In the genomic region with DNA sequence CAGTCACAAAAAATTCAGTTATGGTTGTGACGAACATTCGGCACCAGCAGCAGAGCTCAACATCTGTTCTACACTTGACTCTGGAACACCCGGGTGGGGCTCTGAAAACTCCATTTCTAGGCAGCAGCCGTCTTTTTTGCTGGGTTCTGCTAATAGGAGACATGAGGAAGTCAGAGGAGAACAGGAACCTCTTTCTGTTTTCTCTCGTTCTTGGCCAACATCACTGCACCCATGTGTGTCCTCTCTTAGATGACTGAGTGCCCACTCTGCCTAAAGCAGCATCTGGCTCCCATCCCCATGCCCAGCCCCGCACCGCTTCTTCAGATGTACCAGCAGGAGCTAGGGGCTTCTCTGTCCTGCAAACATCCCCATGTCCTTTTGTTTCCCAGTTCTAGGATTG, we compare ENCODE assay signal across 20 mouse cellular contexts.
"Had no signal": no experiment of that assay in that cellular context is flagged by ENCODE, and none has a peak within 500 bp of the region (broad histone marks: within the 10 kb centered on the region; RNA-seq: fewer than 3 reads in every experiment).

No protein-coding gene starts in this region.

- H3K4me2 ChIP-seq: liver, embryonic 15.5 days; lung, embryonic 15.5 days; midbrain, embryonic 12.5 days; neural tube, embryonic 13.5 days; neural tube, embryonic 15.5 days; stomach, embryonic 15.5 days had no signal

- H3K27ac ChIP-seq: liver, embryonic 15.5 days; lung, embryonic 15.5 days; macrophage; midbrain, embryonic 10.5 days; midbrain, embryonic 12.5 days; neural tube, embryonic 13.5 days; neural tube, embryonic 15.5 days; stomach, embryonic 15.5 days; stomach, postnatal 0 days had no signal

- ATAC-seq: liver, postnatal 0 days; lung, postnatal 0 days had no signal

- H3K36me3 ChIP-seq: liver, embryonic 15.5 days; lung, embryonic 15.5 days; midbrain, embryonic 10.5 days; midbrain, embryonic 12.5 days; neural tube, embryonic 13.5 days; neural tube, embryonic 15.5 days; stomach, embryonic 15.5 days had no signal

- H3K4me1 ChIP-seq: liver, embryonic 15.5 days; stomach, embryonic 15.5 days had no signal

- H3K4me3 ChIP-seq: liver, embryonic 15.5 days; lung, embryonic 15.5 days; midbrain, embryonic 10.5 days; midbrain, embryonic 12.5 days; myocyte; neural tube, embryonic 13.5 days; neural tube, embryonic 15.5 days; stomach, embryonic 15.5 days had no signal

- H3K9me3 ChIP-seq: liver, embryonic 15.5 days; lung, embryonic 15.5 days; midbrain, embryonic 10.5 days; midbrain, embryonic 12.5 days; neural tube, embryonic 13.5 days; neural tube, embryonic 15.5 days; stomach, embryonic 15.5 days had no signal

- H3K9ac ChIP-seq: liver, embryonic 15.5 days; liver, postnatal 0 days; lung, embryonic 15.5 days; midbrain, embryonic 12.5 days; neural tube, embryonic 13.5 days; neural tube, embryonic 15.5 days; stomach, embryonic 15.5 days had no signal

- DNase-seq: liver, postnatal 0 days; lung, adult 2 months; lung, postnatal 14 days; lung, postnatal 36 days; midbrain, embryonic 14.5 days; retina, postnatal 1 day; right cerebral cortex, adult 18-20 months; thymus, adult 2 months; thymus, postnatal 36 days had no signal

- H3K27me3 ChIP-seq: liver, embryonic 15.5 days; lung, embryonic 15.5 days; neural tube, embryonic 13.5 days; neural tube, embryonic 15.5 days; stomach, embryonic 15.5 days had no signal
